Mouse (Mus musculus) stomach, embryonic 15.5 days (tissue): ENCODE measurements around the gene Tmem258. TPM values are rescaled to one million over a fixed set of nuclear protein-coding genes. Genes with fewer than 3 reads are reported as not detected.

Source experiments
- ATAC-seq: fragments of 200-750 bp; cut with Nextera tagmentation; 2 replicates; pipeline ENCODE4 v1.8.0; 2017; ENCODE audit warnings: low read depth, moderate number of reproducible peaks, moderate TSS enrichment; ENCODE audit not compliant: insufficient read depth, low FRiP score
- H3K27ac ChIP-seq: fragments of 300-500 bp; sonication (generic); 2 replicates; pipeline ENCODE4 v1.5.1; 2015; ENCODE audit warnings: mild to moderate bottlenecking, inconsistent platforms
- H3K27me3 ChIP-seq: fragments of 300-500 bp; sonication (generic); replicated peaks from 2 replicates; pipeline ENCODE4 v1.6.1; 2015; ENCODE audit warnings: inconsistent platforms
- H3K36me3 ChIP-seq: fragments of 300-500 bp; sonication (generic); 2 replicates; pipeline ENCODE4 v1.6.1; 2015; ENCODE audit warnings: inconsistent platforms
- H3K4me1 ChIP-seq: fragments of 300-500 bp; sonication (generic); 2 replicates; pipeline ENCODE4 v1.6.1; 2015; ENCODE audit warnings: inconsistent platforms
- H3K4me2 ChIP-seq: fragments of 300-500 bp; sonication (generic); 2 replicates; pipeline ENCODE4 v1.6.1; 2015; ENCODE audit warnings: mild to moderate bottlenecking, inconsistent platforms
- H3K4me3 ChIP-seq: fragments of 300-500 bp; sonication (generic); replicated peaks from 2 replicates; pipeline ENCODE4 v1.5.1; 2015; ENCODE audit warnings: inconsistent platforms
- H3K9ac ChIP-seq: fragments of 300-500 bp; sonication (generic); 2 replicates; pipeline ENCODE4 v1.6.1; 2015; ENCODE audit warnings: inconsistent platforms
- H3K9me3 ChIP-seq: fragments of 300-500 bp; sonication (generic); 2 replicates; pipeline ENCODE4 v1.6.1; 2016; ENCODE audit warnings: inconsistent platforms
- WGBS: fragments of 180-500 bp; shearing (Covaris S2); methylation state at CpG from one replicate; pipeline ENCODE4 v1.1.7; 2015; 5-methylcytosine and 5-hydroxymethylcytosine counted together
- polyA plus RNA-seq: library from polyadenylated mRNA; unstranded; fragments of >200 nt; fragmentation: Nextera tagmentation; extraction: Ambion mirVana; gene quantifications from 2 replicates; pipeline ENCODE4 v1.2.1, GENCODE M21; 2015

Tmem258 gene
- polyA plus RNA-seq, 1 experiment from 2014 or later, result 509 TPM

DNA sequence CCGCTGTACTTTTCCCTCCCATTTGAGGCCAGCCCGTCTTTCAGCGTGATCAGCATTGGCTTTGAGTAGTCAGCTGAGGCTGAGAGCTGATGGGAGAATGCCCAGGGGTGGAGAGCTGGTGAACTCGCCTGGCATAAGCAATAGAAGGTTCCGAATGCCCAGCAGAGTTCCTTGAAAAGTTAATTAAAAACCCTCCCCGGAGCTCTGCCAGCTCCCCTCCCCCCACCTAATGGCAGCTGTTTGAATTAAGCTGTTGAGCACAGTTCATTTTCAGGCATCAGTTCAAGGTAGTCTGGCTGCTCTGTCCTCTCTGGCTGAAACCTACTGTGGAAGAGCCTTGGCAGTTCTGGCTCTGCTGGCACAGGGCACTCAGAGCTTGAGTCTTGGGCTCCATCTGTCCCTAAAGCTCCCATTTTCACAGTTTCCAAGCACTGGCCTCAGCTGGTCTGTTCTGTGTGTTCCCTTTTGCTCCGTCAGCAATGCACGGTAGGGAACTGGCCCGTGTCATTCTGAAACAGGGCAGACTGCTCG lies 15.5 kb upstream of the Tmem258 start:
- Histone ChIP-seq H3K9ac (no peak overlapping the region), H3K27me3 (no peaks in the 10 kb centered on the region), H3K4me2 (no peak overlapping the region), H3K9me3 (no peaks in the 10 kb centered on the region), H3K4me1 (peaks cover 9% of the 10 kb centered on the region), H3K36me3 (peaks cover 51% of the 10 kb centered on the region), H3K27ac (0 out of 2 replicates have a peak overlapping the region, but pooled peaks have one; percentile 22), H3K4me3 (no peak overlapping the region)
- WGBS, result 81% methylated on average over 10 of the region's 10 CpGs
- no peak for ATAC-seq

DNA sequence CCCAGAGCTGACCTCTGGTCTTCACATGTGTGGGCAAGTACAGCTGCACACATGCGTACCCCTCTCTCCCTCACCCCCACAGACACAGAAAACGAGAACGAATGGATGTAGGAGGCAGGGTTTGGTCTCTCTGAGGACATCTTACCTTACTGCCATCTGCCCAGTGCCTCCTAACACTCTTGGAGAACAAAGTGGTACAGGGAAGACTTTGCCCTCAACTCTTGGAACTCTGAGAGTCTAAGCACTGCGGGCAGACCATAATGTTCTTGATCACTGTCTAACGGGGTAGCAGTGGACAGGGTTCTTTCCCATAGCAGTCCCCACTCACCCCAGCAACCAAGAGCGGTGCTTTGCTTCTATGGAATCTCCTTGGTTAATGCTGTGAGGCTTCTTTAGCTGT lies 14.8 kb upstream of the Tmem258 start:
- no peak overlapping the region for H3K27ac ChIP-seq
- no peak for ATAC-seq
- H3K9me3 ChIP-seq, result no peaks in the 10 kb centered on the region
- WGBS, result 95% methylated on average over 6 of the region's 6 CpGs
- H3K27me3 ChIP-seq, result no peaks in the 10 kb centered on the region
- H3K4me3 ChIP-seq, result no peak overlapping the region
- H3K4me1 ChIP-seq, result peaks cover 9% of the 10 kb centered on the region
- no peak overlapping the region for H3K9ac ChIP-seq
- H3K36me3 ChIP-seq, result peaks cover 57% of the 10 kb centered on the region
- H3K4me2 ChIP-seq, result no peak overlapping the region

GRCm38 (mm10) chr19:10189940-10190339 lies 13.9 kb upstream of the Tmem258 start:
- no peak overlapping the region for H3K27ac ChIP-seq
- no peak overlapping the region for H3K9ac ChIP-seq
- H3K9me3 ChIP-seq, result no peaks in the 10 kb centered on the region
- peaks cover 5% of the 10 kb centered on the region; the same call in 1 of the 2 replicates for H3K4me1 ChIP-seq
- H3K27me3 ChIP-seq, result no peaks in the 10 kb centered on the region
- 84% methylated on average over 8 of the region's 8 CpGs for WGBS
- ATAC-seq, result 0 out of 2 replicates have a peak, but pooled peaks have one; percentile 9
- H3K4me3 ChIP-seq, result no peak overlapping the region
- no peak overlapping the region for H3K4me2 ChIP-seq
- H3K36me3 ChIP-seq, result peaks cover 66% of the 10 kb centered on the region

GRCm38 (mm10) chr19:10190796-10191195 lies 13.0 kb upstream of the Tmem258 start:
- peaks cover 2% of the 10 kb centered on the region; the same call in 1 of the 2 replicates for H3K4me1 ChIP-seq
- no peak for ATAC-seq
- peaks cover 66% of the 10 kb centered on the region for H3K36me3 ChIP-seq
- H3K4me2 ChIP-seq, result no peak overlapping the region
- no peak overlapping the region for H3K9ac ChIP-seq
- 39% methylated on average over 2 of the region's 2 CpGs for WGBS
- H3K4me3 ChIP-seq, result no peak overlapping the region
- no peaks in the 10 kb centered on the region for H3K9me3 ChIP-seq
- no peaks in the 10 kb centered on the region for H3K27me3 ChIP-seq
- H3K27ac ChIP-seq, result peak overlapping the region; percentile 9; the same call in 1 of the 2 replicates

DNA sequence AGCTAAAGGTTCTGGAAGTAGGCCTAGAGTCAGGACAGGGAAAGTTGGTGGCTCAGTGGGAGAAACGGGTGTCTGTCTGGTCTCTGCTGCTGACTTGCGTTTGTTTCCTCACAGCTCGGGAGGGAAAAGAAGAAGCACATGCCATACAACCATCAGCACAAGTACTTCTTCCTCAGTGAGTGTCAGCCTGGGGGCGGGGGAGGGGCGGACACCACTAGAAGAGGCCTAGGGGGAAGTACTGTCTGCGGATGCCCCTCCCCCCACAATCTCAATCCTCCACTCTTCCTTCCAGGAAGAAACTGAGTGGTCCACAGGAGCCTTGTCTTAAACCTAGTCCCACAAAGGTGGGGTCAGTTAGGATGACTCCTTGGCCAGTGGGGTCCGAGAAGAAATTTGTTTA lies 12.5 kb upstream of the Tmem258 start:
- H3K4me3 ChIP-seq, result no peak overlapping the region
- H3K27ac ChIP-seq, result peak overlapping the region; percentile 9; the same call in 1 of the 2 replicates
- no peaks in the 10 kb centered on the region for H3K27me3 ChIP-seq
- no peak for ATAC-seq
- H3K36me3 ChIP-seq, result peaks cover 64% of the 10 kb centered on the region
- no peak overlapping the region for H3K4me2 ChIP-seq
- H3K4me1 ChIP-seq, result peaks cover 2% of the 10 kb centered on the region; the same call in 1 of the 2 replicates
- no peaks in the 10 kb centered on the region for H3K9me3 ChIP-seq
- WGBS, result 63% methylated on average over 7 of the region's 7 CpGs
- no peak overlapping the region for H3K9ac ChIP-seq

DNA sequence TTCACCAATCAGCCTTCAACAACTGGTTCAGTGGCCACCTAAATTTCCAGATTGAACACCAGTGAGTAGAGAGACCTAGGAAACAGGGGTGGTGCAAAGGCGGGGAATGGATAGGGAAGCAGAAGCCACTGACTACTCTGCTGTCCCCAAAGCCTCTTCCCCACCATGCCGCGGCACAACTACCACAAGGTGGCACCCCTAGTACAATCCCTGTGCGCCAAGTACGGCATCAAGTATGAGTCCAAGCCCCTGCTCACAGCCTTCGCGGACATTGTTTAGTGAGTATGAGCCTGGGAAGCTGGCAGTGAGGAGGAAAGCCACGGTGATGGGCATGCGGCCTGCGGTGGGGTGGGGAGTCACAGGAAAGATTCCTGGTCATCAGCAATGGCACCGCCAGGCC lies 9.5 kb upstream of the Tmem258 start:
- ATAC-seq, result no peak
- Histone ChIP-seq H3K4me1 (peaks cover 2% of the 10 kb centered on the region; the same call in 1 of the 2 replicates), H3K4me3 (no peak overlapping the region), H3K9me3 (no peaks in the 10 kb centered on the region), H3K9ac (no peak overlapping the region), H3K36me3 (peaks cover 45% of the 10 kb centered on the region), H3K4me2 (no peak overlapping the region), H3K27me3 (no peaks in the 10 kb centered on the region), H3K27ac (no peak overlapping the region)
- WGBS, result 82% methylated on average over 11 of the region's 11 CpGs

DNA sequence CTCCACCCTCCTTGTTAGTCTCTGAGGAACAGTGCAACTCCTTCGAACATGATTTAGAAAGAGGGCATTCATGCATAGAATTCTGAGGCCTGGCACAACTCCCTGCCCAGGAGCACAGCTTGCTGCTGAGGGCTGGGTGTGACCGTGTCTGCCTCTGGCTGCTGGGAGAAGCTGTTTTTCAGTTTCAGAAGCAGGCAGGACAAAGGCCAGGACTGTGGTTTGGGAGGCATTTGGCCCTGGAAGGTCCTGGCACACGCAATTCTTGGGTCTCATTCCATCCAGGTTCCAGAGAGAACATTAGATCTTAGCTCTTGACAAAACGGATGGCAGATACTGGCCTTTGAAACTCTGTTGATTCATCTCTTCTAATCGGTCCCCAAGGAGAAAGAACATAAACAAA lies 8.6 kb upstream of the Tmem258 start:
- Histone ChIP-seq H3K9me3 (no peaks in the 10 kb centered on the region), H3K9ac (no peak overlapping the region), H3K4me3 (no peak overlapping the region), H3K36me3 (peaks cover 46% of the 10 kb centered on the region), H3K4me2 (no peak overlapping the region), H3K4me1 (peaks cover 2% of the 10 kb centered on the region; the same call in 1 of the 2 replicates), H3K27ac (no peak overlapping the region), H3K27me3 (no peaks in the 10 kb centered on the region)
- no peak for ATAC-seq
- 68% methylated on average over 5 of the region's 5 CpGs for WGBS

DNA sequence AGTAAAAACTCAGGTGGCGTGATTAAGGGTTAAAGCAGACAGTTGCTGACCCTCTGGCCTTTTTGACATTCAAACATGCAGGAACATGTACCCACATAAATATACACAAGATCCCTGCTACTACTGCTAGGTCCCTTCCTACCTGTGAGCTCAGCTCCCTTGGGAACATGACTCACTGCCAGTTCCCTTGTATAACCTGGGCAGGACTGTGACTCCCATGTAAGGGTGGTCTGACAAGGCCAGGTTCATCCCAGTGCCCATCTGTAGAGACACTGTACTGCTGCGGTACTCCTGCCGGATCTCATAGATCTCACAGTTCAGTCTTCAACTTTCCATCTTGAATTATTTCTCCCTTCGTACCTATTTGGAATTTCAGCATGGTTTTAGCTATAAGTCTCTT lies 6.7 kb upstream of the Tmem258 start:
- ATAC-seq, result no peak
- H3K36me3 ChIP-seq, result peaks cover 51% of the 10 kb centered on the region
- no peak overlapping the region for H3K27ac ChIP-seq

GRCm38 (mm10) chr19:10198286-10198685 lies 5.5 kb upstream of the Tmem258 start:
- peaks cover 44% of the 10 kb centered on the region for H3K36me3 ChIP-seq

More for the DNA sequence above, 6.7 kb upstream of the Tmem258 start:
- Histone ChIP-seq H3K9me3 (no peaks in the 10 kb centered on the region), H3K4me3 (no peak overlapping the region), H3K9ac (no peak overlapping the region), H3K4me1 (no peaks in the 10 kb centered on the region), H3K27me3 (no peaks in the 10 kb centered on the region), H3K4me2 (no peak overlapping the region)
- WGBS, result 90% methylated on average over 4 of the region's 4 CpGs

GRCm38 (mm10) chr19:10198723-10199122 lies 5.1 kb upstream of the Tmem258 start:
- Histone ChIP-seq H3K4me1 (peaks cover 8% of the 10 kb centered on the region), H3K36me3 (peaks cover 40% of the 10 kb centered on the region), H3K9me3 (no peaks in the 10 kb centered on the region), H3K4me3 (no peak overlapping the region), H3K9ac (no peak overlapping the region), H3K4me2 (no peak overlapping the region), H3K27me3 (no peaks in the 10 kb centered on the region), H3K27ac (no peak overlapping the region)
- WGBS, result 23% methylated on average over 3 of the region's 3 CpGs
- ATAC-seq, result no peak

More at GRCm38 (mm10) chr19:10198286-10198685, 5.5 kb upstream of the Tmem258 start:
- WGBS, result 65% methylated on average over 2 of the region's 2 CpGs
- H3K9me3 ChIP-seq, result no peaks in the 10 kb centered on the region
- no peak overlapping the region for H3K4me3 ChIP-seq
- no peak overlapping the region for H3K9ac ChIP-seq
- no peak overlapping the region for H3K27ac ChIP-seq
- no peak for ATAC-seq
- H3K4me1 ChIP-seq, result peaks cover 8% of the 10 kb centered on the region
- no peak overlapping the region for H3K4me2 ChIP-seq
- no peaks in the 10 kb centered on the region for H3K27me3 ChIP-seq

DNA sequence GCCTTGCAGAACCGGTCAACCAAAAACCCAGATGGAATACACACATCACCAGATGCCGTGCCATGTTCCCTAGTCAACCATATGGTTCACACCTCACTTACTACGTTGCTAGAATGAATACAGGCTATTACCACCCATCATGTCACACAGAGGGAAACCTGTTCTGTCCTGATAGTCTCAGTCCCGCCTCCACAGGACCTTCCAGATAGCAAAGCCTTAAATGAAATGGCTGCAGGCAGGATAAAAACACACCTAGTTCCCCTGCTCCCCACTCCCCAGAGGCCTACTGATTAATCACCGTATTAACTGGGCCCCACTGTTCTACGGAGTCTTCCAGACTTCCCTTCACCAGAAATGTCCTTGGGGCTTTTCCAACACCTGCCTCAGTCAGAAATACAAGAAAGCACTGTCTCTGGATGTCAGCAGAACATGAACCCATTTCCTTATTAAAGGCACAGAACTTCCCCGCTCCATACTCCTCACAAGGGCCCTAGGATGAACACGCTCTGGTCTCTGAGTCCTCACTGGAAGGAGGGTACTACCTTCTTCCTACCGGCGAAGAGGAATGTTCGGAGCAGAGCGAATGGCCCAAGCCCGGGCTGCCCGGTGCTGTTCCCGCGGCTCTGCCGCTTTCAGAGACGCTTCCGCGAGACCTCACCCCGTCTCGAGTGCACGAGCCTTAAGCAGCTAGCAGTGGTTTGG lies 517 bp upstream of the Tmem258 start:
- ATAC-seq, result peak; percentile 34
- peak overlapping the region; percentile 88 for H3K9ac ChIP-seq
- no peaks in the 10 kb centered on the region for H3K27me3 ChIP-seq
- peak overlapping the region; percentile 83 for H3K27ac ChIP-seq
- WGBS, result 2% methylated on average over 23 of the region's 23 CpGs
- H3K4me1 ChIP-seq, result peaks cover 12% of the 10 kb centered on the region
- no peaks in the 10 kb centered on the region for H3K9me3 ChIP-seq
- peak overlapping the region; percentile 94 for H3K4me3 ChIP-seq
- H3K36me3 ChIP-seq, result peaks cover 31% of the 10 kb centered on the region
- H3K4me2 ChIP-seq, result peak overlapping the region; percentile 72

DNA sequence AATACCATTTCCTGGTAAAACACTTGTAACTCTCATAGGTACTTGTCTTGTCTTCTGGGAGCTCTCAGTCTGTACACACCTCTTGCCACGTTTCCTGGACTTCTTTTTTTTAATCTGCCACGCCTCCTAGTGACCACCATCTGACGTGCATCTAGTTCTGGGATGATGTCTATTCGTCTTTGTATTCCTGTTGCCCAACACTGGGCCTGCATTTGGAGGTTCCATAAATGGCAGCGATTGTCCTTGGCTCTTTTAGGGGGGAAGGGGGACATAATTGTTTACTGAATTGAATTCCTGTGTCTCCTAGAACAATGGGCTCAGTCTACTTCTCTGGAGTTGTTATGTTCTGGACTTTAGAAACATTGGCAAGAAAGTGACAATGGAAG lies 795 bp downstream of the Tmem258 start:
- no peaks in the 10 kb centered on the region for H3K9me3 ChIP-seq
- peak overlapping the region; percentile 88; the same call in 1 of the 2 replicates for H3K9ac ChIP-seq
- H3K4me1 ChIP-seq, result peaks cover 12% of the 10 kb centered on the region
- peak overlapping the region; percentile 83; the same call in 1 of the 2 replicates for H3K27ac ChIP-seq
- peak overlapping the region; percentile 72 for H3K4me2 ChIP-seq
- no peak for ATAC-seq
- peaks cover 36% of the 10 kb centered on the region for H3K36me3 ChIP-seq
- peak overlapping the region; percentile 94 for H3K4me3 ChIP-seq
- H3K27me3 ChIP-seq, result no peaks in the 10 kb centered on the region
- under 1% methylated on average over 5 of the region's 5 CpGs for WGBS
